ENCODE assay signal across 16 mouse cellular contexts in the genomic region with DNA sequence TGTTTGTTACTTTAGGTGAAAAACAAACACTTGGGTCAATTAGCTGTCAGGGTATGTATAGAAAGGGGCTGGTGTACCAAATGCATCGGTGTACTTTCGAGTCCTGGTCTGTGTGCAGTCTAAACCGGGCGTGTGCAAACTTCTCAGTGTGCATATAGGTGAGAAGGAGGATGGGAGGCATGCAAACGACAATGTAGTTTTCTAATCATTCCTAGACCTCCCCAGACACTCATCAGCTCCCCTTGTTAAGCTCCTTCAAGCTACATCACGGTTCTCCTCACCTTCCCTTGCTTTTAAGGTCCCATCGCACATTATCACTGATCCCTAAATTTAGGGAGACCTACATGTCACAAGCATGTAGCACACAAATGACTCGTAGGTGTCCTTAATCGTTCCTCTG.
A peak's percentile ranks its signal among the peaks of the same experiment; 100 is the strongest.
DNase-seq lines count a peak whose midpoint lies in the region; ATAC-seq lines count a peak whose summit lies in the region.
"Had no signal": no experiment of that assay in that cellular context is flagged by ENCODE, and none has a peak within 500 bp of the region (broad histone marks: within the 10 kb centered on the region; RNA-seq: fewer than 3 reads in every experiment).

No protein-coding gene starts in this region.

- 73% methylated on average over 9 of the region's 9 CpGs for WGBS in midbrain, embryonic 13.5 days
- WGBS in midbrain, embryonic 10.5 days: 85% methylated on average over 9 of the region's 9 CpGs
- 64% methylated on average over 9 of the region's 9 CpGs for WGBS in hindbrain, embryonic 14.5 days
- WGBS in neural tube, embryonic 14.5 days: 70% methylated on average over 9 of the region's 9 CpGs

- peak overlapping the region; percentile 66 for H3K4me2 ChIP-seq in midbrain, embryonic 13.5 days (replicated peaks)
- peak overlapping the region; percentile 71 for H3K4me2 ChIP-seq in hindbrain, embryonic 14.5 days (replicated peaks)
- H3K4me2 ChIP-seq in neural tube, embryonic 14.5 days (ENCODE audit: low read depth, low read length): peak overlapping the region; percentile 71
- H3K4me2 ChIP-seq: liver, embryonic 15.5 days had no signal

- H3K4me3 ChIP-seq in midbrain, embryonic 13.5 days (replicated peaks): peak overlapping the region; percentile 44
- no peak overlapping the region for H3K4me3 ChIP-seq in midbrain, embryonic 10.5 days
- H3K4me3 ChIP-seq in hindbrain, embryonic 14.5 days (replicated peaks; ENCODE audit: low read length): peak overlapping the region; percentile 41
- peak overlapping the region; percentile 38 for H3K4me3 ChIP-seq in neural tube, embryonic 14.5 days (ENCODE audit: low read depth, low read length)
- H3K4me3 ChIP-seq: limb, embryonic 13.5 days; liver, embryonic 15.5 days had no signal

- H3K4me1 ChIP-seq in midbrain, embryonic 13.5 days (replicated peaks): peaks cover 14% of the 10 kb centered on the region
- H3K4me1 ChIP-seq in midbrain, embryonic 10.5 days: peaks cover 26% of the 10 kb centered on the region
- no peaks in the 10 kb centered on the region; the same call in 1 of the 2 replicates for H3K4me1 ChIP-seq in hindbrain, embryonic 14.5 days (replicated peaks; ENCODE audit: control insufficient read depth, insufficient read depth, low read length)
- H3K4me1 ChIP-seq in neural tube, embryonic 14.5 days (ENCODE audit: control insufficient read depth, insufficient read depth, low read length): peaks cover 6% of the 10 kb centered on the region; the same call in 1 of the 2 replicates
- H3K4me1 ChIP-seq: liver, embryonic 15.5 days had no signal

- no peaks in the 10 kb centered on the region for H3K27me3 ChIP-seq in midbrain, embryonic 13.5 days
- no peaks in the 10 kb centered on the region for H3K27me3 ChIP-seq in midbrain, embryonic 10.5 days (ENCODE audit: low read depth, poor library complexity, severe bottlenecking)
- H3K27me3 ChIP-seq in hindbrain, embryonic 14.5 days (ENCODE audit: control insufficient read depth, insufficient read depth, low read length): no peaks in the 10 kb centered on the region
- H3K27me3 ChIP-seq in neural tube, embryonic 14.5 days (ENCODE audit: control insufficient read depth, insufficient read depth, low read length): no peaks in the 10 kb centered on the region
- H3K27me3 ChIP-seq: liver, embryonic 15.5 days had no signal

- H3K36me3 ChIP-seq in midbrain, embryonic 13.5 days: no peaks in the 10 kb centered on the region
- no peaks in the 10 kb centered on the region for H3K36me3 ChIP-seq in midbrain, embryonic 10.5 days
- H3K36me3 ChIP-seq in hindbrain, embryonic 14.5 days (replicated peaks; ENCODE audit: control insufficient read depth, insufficient read depth): no peaks in the 10 kb centered on the region
- no peaks in the 10 kb centered on the region for H3K36me3 ChIP-seq in neural tube, embryonic 14.5 days (ENCODE audit: control insufficient read depth, insufficient read depth, low read length)
- H3K36me3 ChIP-seq: limb, embryonic 13.5 days; liver, embryonic 15.5 days had no signal

- H3K27ac ChIP-seq in midbrain, embryonic 13.5 days: peak overlapping the region; percentile 90
- H3K27ac ChIP-seq in midbrain, embryonic 10.5 days (replicated peaks): no peak overlapping the region
- H3K27ac ChIP-seq in hindbrain, embryonic 14.5 days: peak overlapping the region; percentile 92
- no peak overlapping the region for H3K27ac ChIP-seq in neural tube, embryonic 14.5 days (ENCODE audit: low read depth, low read length)
- H3K27ac ChIP-seq: limb, embryonic 13.5 days; liver, embryonic 15.5 days had no signal

- peak; percentile 51 for DNase-seq in heart, adult 11 months
- no peak for DNase-seq in heart, adult 8-10 months (ENCODE audit: low spot score)
- DNase-seq in midbrain, embryonic 10.5 days (ENCODE audit: low spot score): no peak
- no peak for DNase-seq in hindbrain, embryonic 14.5 days (ENCODE audit: low spot score)
- DNase-seq in ovary, postnatal 36 days (ENCODE audit: low spot score): no peak
- DNase-seq: adrenal gland, postnatal 36 days; cerebellum, postnatal 25 days; heart, postnatal 10 days; kidney, postnatal 25 days; lung, postnatal 36 days had no signal

- ATAC-seq in midbrain, embryonic 13.5 days: no peak
- ATAC-seq in hindbrain, embryonic 14.5 days (ENCODE audit: low FRiP score): no peak
- no peak for ATAC-seq in neural tube, embryonic 14.5 days (ENCODE audit: low read depth)
- ATAC-seq in monocyte, adult 5-6 weeks (replicated peaks; ENCODE audit: insufficient number of reproducible peaks, low FRiP score, low TSS enrichment, poor library complexity, severe bottlenecking): no peak
- ATAC-seq: activated CD4-positive, CD25-positive, alpha-beta regulatory T cell, adult 4 months had no signal

- no peaks in the 10 kb centered on the region for H3K9me3 ChIP-seq in midbrain, embryonic 13.5 days
- no peaks in the 10 kb centered on the region for H3K9me3 ChIP-seq in midbrain, embryonic 10.5 days (replicated peaks)
- H3K9me3 ChIP-seq in hindbrain, embryonic 14.5 days (ENCODE audit: control insufficient read depth, low read length): no peaks in the 10 kb centered on the region
- no peaks in the 10 kb centered on the region for H3K9me3 ChIP-seq in neural tube, embryonic 14.5 days (ENCODE audit: control insufficient read depth, low read length)
- H3K9me3 ChIP-seq: limb, embryonic 13.5 days; liver, embryonic 15.5 days had no signal

- H3K9ac ChIP-seq in midbrain, embryonic 13.5 days (replicated peaks): peak overlapping the region; percentile 62
- H3K9ac ChIP-seq in hindbrain, embryonic 14.5 days: peak overlapping the region; percentile 72
- H3K9ac ChIP-seq in neural tube, embryonic 14.5 days (replicated peaks; ENCODE audit: low read depth, low read length): peak overlapping the region; percentile 52
- H3K9ac ChIP-seq: limb, embryonic 13.5 days; liver, embryonic 15.5 days had no signal

Comparison
In these comparisons a context has a peak if more than half of its experiments do, and no peak if none do; other contexts are left out.
1. H3K27ac ChIP-seq: peak in midbrain, embryonic 13.5 days (single experiment) and hindbrain, embryonic 14.5 days (single experiment); none in midbrain, embryonic 10.5 days (single experiment) and neural tube, embryonic 14.5 days (single experiment).
2. Peak in every context shown above with its lines, with median percentiles within 50 percentile points of each other: H3K4me2 ChIP-seq and H3K9ac ChIP-seq.